Mouse (Mus musculus) cerebellum, adult (tissue): Measurements from ENCODE around the gene Actr2.
"Not testable (repeated sequence)": the region's sequence is repeated elsewhere in the genome, so short reads cannot be mapped to it uniquely, and the experiment has no call there.

Experiments used
- ATAC-seq: cut with Nextera tagmentation; 2 replicates; pipeline ENCODE4 v1.9.2; 2017; ENCODE audit warnings: mild to moderate bottlenecking, moderate library complexity, mixed read lengths; ENCODE audit not compliant: insufficient number of reproducible peaks, low FRiP score, low TSS enrichment

Gene Actr2

GRCm38 (mm10) chr11:20112741-20113480 lies at the start of gene Actr2:
Actr2 (minus strand) TSS chr11:20112913.
- peak; percentile 100 for ATAC-seq

DNA sequence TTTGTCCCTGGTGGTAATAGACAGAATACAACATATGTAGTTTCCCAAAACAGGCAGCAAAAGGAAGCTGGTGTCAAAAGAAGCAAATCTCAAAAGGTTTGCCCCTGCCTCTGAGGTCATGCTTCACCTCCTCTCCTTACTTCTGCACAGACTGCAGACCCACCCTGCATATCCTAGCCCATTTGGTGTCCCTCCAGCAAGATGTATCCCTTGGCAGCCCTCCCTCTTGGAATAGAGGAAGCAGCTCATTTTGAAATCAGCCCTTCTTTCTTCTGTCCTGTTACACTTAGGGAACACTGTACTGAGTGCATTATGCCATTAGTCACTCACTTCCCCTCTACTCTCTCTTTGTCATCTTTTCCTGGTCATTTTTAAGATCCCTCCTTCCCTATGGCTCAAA lies 46.2 kb upstream of the Actr2 start:
- ATAC-seq: no peak

GRCm38 (mm10) chr11:20153542-20153941 lies 40.8 kb upstream of the Actr2 start:
- ATAC-seq: not testable (repeated sequence)

DNA sequence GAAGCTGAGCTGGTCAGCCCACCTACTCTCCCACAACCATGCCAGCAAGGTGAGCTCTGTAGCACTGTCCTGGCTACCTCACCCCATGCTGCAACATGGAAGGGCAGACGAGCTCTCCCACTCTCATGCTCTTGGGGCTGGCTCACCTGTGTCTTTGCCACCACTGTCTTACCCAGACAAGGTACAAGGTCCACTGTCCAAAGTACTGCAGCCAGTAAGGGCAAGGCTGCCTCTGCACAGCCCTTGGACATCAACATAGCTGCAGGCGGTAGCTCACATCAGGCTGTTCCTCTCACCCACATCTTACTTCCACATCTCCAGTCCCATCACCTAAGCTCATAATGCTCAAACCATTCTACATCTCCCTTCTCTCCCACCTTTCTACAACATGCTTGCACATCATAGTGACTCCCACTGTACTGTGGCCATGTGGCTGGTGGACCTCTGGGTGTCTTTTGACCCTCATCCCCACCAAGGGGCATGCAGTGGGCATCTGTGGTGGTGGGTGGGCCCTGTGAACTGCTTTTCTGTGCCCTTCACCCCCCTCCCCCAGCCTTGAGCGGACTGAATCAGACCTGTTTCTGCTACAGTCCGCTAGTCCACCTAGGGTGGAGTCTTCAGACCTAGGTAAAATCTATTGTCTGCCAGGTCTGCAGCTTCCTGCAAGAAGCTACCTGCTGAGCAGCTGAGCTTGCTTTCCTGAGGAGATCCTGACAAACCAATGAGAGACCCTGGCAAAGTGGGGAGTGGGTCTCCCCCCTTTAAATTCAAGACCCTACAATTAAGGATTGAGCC lies 39.6 kb upstream of the Actr2 start:
- no peak for ATAC-seq

DNA sequence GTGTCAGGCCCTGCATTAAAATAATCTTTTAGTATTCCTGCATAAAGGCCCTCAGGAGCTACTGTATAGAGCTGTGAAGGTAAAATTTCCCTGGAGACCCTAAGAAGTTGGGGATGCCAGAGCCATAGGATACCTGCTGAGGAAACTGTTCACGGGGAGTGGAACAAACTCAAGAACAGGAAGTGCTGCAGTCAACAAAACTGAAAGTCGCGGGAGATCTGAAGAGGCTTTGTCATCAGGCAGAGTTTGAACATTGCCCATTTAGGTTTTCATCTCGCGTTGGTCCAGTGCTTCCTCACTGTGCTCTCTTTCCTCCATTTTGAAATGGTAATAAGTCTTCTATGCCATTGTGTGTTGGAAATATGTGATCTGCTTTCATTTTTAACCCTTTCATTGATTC lies 38.6 kb upstream of the Actr2 start:
- no peak for ATAC-seq

DNA sequence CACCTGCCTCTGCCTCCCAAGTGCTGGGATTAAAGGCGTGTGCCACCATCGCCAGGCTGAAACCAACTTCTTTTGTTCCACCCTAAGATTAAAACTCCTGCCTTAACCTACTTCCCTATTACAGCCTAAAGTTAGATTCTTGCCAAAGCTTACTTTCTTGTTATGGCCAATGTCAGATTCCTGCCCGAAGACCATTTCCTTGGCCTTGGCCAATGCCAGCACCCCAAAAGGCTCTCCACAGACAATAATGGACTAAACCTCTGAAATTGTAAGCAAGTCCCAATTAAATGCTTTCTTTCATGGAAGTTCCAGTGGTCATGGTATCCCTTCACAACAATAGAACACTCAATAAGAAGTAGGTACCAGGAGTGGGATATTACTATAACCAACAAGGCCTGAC lies 37.2 kb upstream of the Actr2 start:
- no peak for ATAC-seq

- no peak for ATAC-seq
These were observed 32.7 kb upstream of the Actr2 start for GRCm38 (mm10) chr11:20145383-20145782.

GRCm38 (mm10) chr11:20144536-20145263 lies 32.0 kb upstream of the Actr2 start:
- ATAC-seq: no peak

DNA sequence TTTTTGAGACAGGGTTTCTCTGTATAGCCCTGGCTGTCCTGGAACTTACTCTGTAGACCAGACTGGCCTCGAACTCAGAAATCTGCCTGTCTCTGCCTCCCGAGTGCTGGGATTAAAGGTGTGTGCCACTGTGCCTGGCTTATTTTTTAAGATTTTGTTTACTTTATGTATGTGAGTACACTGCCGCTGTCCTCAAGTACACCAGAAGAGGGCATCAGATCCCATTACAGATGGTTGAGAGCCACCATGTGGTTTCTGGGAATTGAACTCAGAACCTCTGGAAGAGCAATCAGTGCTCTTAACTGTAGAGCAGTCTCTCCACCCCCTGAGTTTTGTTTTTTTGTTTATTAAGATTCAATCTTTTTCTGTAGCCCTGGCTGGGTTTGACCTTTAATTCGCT lies 31.0 kb upstream of the Actr2 start:
- ATAC-seq: not testable (repeated sequence)

DNA sequence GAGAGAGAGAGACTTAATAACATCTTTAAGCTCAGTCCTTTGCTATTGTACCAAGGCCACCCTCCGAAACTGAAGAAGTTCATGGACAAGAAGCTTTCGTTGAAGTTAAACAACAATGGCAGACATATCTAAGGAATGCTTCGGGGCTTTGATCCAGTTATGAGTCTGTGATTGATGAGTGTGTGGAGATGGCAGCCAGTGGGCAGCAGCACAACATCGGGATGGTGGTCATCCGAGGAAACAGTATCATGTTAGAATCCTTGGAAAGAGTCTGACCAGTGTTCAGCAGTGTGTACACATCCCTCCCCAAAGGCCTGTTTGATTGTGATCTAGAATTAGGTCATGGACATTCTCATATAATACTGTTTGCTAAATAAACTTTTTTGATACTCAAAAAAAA lies 29.8 kb upstream of the Actr2 start:
- ATAC-seq: no peak

GRCm38 (mm10) chr11:20140286-20140685 lies 27.6 kb upstream of the Actr2 start:
- no peak for ATAC-seq

GRCm38 (mm10) chr11:20139711-20140110 lies 27.0 kb upstream of the Actr2 start:
- ATAC-seq: no peak

GRCm38 (mm10) chr11:20138498-20139208 lies 25.9 kb upstream of the Actr2 start:
- no peak for ATAC-seq

GRCm38 (mm10) chr11:20137872-20138271 lies 25.2 kb upstream of the Actr2 start:
- no peak for ATAC-seq

DNA sequence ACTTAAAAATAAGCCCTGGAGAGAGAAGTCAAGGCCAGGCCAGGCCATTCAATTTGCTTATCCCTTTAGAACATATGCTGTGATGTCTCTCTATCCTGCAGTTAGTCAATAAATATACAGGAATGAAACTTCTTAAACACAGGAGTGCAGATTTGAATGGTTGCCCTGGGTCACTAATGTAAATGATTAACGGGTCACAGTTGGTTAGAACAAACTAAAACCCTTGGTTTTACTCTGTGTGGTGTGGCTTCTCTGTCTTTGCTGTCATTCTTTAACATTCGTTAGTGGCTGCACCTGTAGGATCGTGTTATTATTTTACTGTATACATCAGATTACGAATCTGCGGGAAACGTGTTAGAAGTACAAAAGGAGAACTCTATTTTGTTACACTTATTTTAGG lies 23.6 kb upstream of the Actr2 start:
- ATAC-seq: no peak

- ATAC-seq: not testable (repeated sequence)
These were observed 22.2 kb upstream of the Actr2 start for GRCm38 (mm10) chr11:20134869-20135268.

- no peak for ATAC-seq
These were observed 21.0 kb upstream of the Actr2 start for GRCm38 (mm10) chr11:20133721-20134120.

- ATAC-seq: peak; percentile 70
These were observed 20.3 kb upstream of the Actr2 start for GRCm38 (mm10) chr11:20132955-20133562.

DNA sequence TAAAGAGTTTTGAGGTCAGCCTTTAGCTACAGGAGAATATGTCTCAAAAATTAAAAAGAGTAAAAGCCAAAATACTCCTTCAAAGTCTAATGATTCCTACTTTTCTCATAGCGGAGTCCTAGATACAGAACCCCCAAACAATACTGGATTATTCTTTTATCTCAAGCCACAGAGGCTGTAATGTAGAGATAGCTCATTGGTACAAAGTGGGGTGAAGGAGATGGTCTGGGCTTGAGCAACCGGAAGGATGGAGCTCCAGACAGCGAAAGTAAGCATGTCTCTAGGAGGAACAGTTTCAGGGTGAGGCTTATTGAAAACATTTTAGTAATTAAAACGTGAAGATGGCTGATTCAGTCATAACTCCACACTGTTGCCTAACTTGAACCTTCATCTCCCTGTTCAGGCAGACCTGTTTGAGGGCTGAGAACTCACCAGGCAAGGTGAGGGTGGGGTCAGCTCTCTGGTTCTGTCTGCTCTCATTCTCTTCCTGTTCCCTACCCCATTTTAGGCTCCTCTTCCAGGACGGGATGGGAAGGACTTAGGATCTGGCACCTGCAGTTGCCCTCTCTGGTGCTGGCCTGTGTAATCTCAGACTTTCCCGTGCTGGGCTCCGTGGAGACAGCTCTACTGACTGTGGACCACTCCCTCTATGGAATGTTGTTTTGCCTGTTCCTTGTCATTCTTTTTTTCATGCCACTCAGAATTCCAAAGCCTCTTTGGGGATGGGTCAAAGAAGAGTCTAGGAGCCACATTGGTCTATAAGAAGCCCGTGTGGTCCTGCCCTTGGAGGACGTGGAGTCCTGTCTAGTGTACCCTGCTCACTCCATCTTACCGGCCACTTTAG lies 14.2 kb upstream of the Actr2 start:
- no peak for ATAC-seq
